Mouse (Mus musculus) CH12.LX (cell line): ENCODE measurements around the gene 1700025C18Rik.

ENCODE experiments used
- BHLHE40 ChIP-seq: IDR thresholded peaks from 2 replicates; pipeline ENCODE4 v1.6.1; 2011; ENCODE audit warnings: mild to moderate bottlenecking, low read depth, low read length, improper control_type of control experiment
- CTCF ChIP-seq, 2 experiments: IDR thresholded peaks in 1 of 2; conservative IDR thresholded peaks in 1 of 2; 2 replicates each; pipeline ENCODE4 v1.5.1; 2011 to 2012; ENCODE audit warnings: low read depth in 2 of 2, low read length in 2 of 2, improper control_type of control experiment in 1 of 2, inconsistent platforms in 1 of 2, mild to moderate bottlenecking in 1 of 2, moderate library complexity in 1 of 2
- ELF1 ChIP-seq: IDR thresholded peaks from 2 replicates; pipeline ENCODE4 v1.6.1; 2014; ENCODE audit warnings: low read depth, mild to moderate bottlenecking, inconsistent platforms, low read length, improper control_type of control experiment
- EP300 ChIP-seq: IDR thresholded peaks from 2 replicates; pipeline ENCODE4 v1.6.1; 2011; ENCODE audit warnings: low read length, improper control_type of control experiment
- GABPA ChIP-seq: IDR thresholded peaks from 2 replicates; pipeline ENCODE4 v1.6.1; 2012; ENCODE audit warnings: low read depth, low read length, improper control_type of control experiment, inconsistent platforms; ENCODE audit not compliant: insufficient replicate concordance
- IRF4 ChIP-seq: IDR thresholded peaks from 2 replicates; pipeline ENCODE4 v1.6.1; 2014; ENCODE audit warnings: low read depth, mild to moderate bottlenecking, inconsistent platforms, low read length, improper control_type of control experiment
- JUND ChIP-seq: conservative IDR thresholded peaks from 2 replicates; pipeline ENCODE4 v1.6.1; 2011; ENCODE audit warnings: low read depth, low read length, improper control_type of control experiment
- MAX ChIP-seq: IDR thresholded peaks from 2 replicates; pipeline ENCODE4 v1.6.1; 2011; ENCODE audit warnings: low read length, improper control_type of control experiment
- MXI1 ChIP-seq: IDR thresholded peaks from 2 replicates; pipeline ENCODE4 v1.6.1; 2011; ENCODE audit warnings: mild to moderate bottlenecking, low read depth, low read length, improper control_type of control experiment
- MYC ChIP-seq: IDR thresholded peaks from 2 replicates; pipeline ENCODE4 v1.6.1; 2011; ENCODE audit warnings: low read depth, mild to moderate bottlenecking, improper control_type of control experiment, low read length
- POLR2A ChIP-seq: IDR thresholded peaks from 2 replicates; pipeline ENCODE4 v1.6.1; 2011; ENCODE audit warnings: low read depth, mild to moderate bottlenecking, improper control_type of control experiment, low read length
- USF2 ChIP-seq: conservative IDR thresholded peaks from 2 replicates; pipeline ENCODE4 v1.6.1; 2011; ENCODE audit warnings: low read depth, low read length, improper control_type of control experiment
- ZC3H11A ChIP-seq: IDR thresholded peaks from 2 replicates; pipeline ENCODE4 v1.6.1; 2012; ENCODE audit warnings: low read depth, mild to moderate bottlenecking, inconsistent platforms, low read length, improper control_type of control experiment
- ZMIZ1 ChIP-seq: IDR thresholded peaks from 2 replicates; pipeline ENCODE4 v1.6.1; 2012; ENCODE audit warnings: low read depth, mild to moderate bottlenecking, inconsistent platforms, low read length, improper control_type of control experiment

DNA sequence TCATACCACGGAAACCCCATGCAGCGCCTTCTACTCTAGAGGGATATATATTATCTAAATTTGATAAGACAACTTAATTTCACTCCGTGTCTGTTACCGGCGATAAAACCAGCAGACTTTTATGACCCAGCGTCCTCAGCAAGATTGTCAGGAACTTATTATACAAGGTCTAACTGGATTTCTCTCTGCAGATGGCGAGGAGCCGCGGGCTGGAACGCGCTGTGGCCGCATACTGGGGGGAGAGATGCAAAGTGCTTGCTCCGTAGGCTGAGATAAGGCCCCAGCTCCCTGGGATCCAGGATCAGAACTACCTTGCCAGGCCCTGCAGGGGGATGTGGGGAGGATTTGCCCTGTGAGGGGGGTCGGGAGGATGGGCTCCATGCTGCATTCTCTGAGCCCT is 1.1 kb downstream of the 1700025C18Rik start:
- TF ChIP-seq POLR2A (no peak), MXI1 (no peak), JUND (no peak), EP300 (no peak), ZC3H11A (no peak), MYC (no peak), GABPA (no peak), CTCF (conservative IDR thresholded peaks at IDR 0.05 in 1 of 2, IDR thresholded peaks at IDR 0.05 in 1 of 2; ENCODE audit: low read depth in 2 of 2, low read length in 2 of 2) (no peak), ELF1 (no peak), ZMIZ1 (no peak), IRF4 (no peak), BHLHE40 (no peak), MAX (no peak), USF2 (no peak)
